Mouse (Mus musculus): ENCODE results near the gene Glrb.

DNA sequence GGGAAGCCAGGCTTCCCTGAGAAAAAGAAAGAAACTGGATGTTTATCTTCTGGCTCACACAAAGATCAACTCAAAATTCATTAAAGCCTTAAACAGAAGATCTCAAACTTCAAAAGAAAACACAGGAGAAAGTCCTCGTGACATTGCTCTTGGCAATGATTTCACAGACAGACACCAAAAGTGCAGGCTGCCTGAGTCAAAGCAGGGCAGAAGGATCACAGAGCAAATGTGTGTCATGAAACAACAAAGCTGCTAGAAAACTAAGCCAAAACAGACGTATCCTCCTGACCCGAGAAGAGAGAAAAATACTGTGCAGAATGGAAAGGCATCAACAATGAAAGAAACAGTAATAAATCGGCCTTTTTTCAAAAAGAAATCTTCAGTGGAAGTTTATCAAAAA is 22.4 kb downstream of the Glrb start:
- TF ChIP-seq CTCF (IDR thresholded peaks at IDR 0.05; ENCODE audit: low read depth) (no peak), EP300 (IDR thresholded peaks at IDR 0.05; ENCODE audit: low read depth) (no peak)

Measured in liver, embryonic 14.5 days (tissue).